Mouse (Mus musculus): ENCODE data around the gene Akr1c19. TPM values are rescaled to one million over a fixed set of nuclear protein-coding genes. Genes with fewer than 3 reads are reported as not detected.
A peak's percentile ranks its signal among the peaks of the same experiment; 100 is the strongest.
"Not testable (repeated sequence)": the region's sequence is repeated elsewhere in the genome, so short reads cannot be mapped to it uniquely, and the experiment has no call there.

Gene Akr1c19
- polyA plus RNA-seq (2012; rRNA removed): 2.6 TPM in 2 replicates

GRCm38 (mm10) chr13:4228441-4228840, at the start of gene Akr1c19:
TSS of gene Akr1c19 (plus strand) at chr13:4228700.
- DNase-seq (ENCODE audit: low read depth): no peak
- no peak for TF ChIP-seq CTCF (IDR thresholded peaks at IDR 0.05; ENCODE audit: borderline replicate concordance, extremely low read depth, insufficient read depth, insufficient read length)
- TF ChIP-seq POLR2A (IDR thresholded peaks at IDR 0.05; ENCODE audit: borderline replicate concordance, extremely low read depth, insufficient read depth, insufficient read length, poor library complexity, severe bottlenecking): no peak

GRCm38 (mm10) chr13:4181321-4181720, 47.2 kb upstream of the Akr1c19 start:
- DNase-seq (ENCODE audit: low read depth): not testable (repeated sequence)

DNA sequence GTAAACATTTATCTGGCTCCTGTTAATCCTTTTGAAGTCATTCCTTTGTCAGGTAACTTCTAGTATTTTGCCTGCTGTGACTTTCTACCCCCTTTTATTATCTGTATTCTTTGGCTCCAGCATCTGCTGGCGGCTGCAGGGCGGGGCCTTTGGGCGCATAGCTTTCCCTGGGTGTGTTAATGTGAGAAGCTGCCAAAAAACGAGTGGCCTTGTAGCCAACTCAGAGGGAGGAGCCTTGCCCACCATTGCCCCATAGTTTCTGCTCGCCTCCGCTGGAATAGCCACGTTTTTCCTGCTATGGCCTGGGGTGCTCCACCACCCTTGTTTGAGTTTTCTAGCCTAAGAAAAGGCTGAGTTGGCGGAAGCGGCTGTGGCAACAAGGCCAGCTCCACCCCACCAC, 45.4 kb upstream of the Akr1c19 start:
- no peak for DNase-seq (ENCODE audit: low read depth)
- TF ChIP-seq CTCF (IDR thresholded peaks at IDR 0.05; ENCODE audit: borderline replicate concordance, extremely low read depth, insufficient read depth, insufficient read length) (no peak), POLR2A (IDR thresholded peaks at IDR 0.05; ENCODE audit: borderline replicate concordance, extremely low read depth, insufficient read depth, insufficient read length, poor library complexity, severe bottlenecking) (no peak)

DNA sequence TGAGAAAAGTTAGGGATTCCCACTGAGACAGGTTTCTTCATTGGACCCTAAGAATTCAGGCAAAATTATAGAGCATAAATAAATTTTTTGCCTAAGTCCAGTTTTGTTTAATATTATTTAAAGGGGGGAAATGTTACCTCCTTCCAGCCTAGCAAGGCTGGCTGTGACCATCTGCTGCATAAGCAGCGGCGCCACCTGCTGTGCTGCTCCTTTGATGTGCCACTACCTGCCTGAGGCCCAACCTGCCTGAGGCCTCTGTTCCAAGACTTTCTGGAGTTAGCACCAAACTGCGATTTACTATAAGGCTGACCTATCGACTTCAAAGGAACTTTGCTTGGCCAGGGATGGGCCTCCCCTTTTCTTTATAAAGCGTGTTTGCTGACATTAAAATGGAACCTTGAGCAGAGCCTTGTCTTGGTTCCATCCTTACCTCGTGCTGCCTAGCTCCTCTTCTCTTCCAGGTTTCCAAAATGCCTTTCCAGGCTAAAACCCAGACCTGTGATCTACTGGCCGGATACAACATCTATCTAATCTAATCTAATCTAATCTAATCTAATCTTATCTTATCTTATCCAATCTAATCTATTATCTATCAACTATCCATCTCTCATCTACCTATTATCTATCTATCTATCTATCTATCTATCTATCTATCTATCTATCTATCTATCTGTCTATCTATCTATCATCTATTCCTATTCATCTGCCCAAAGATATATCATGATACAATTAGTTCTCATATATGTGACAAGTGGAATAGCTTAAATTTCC, 41.7 kb upstream of the Akr1c19 start:
- not testable (repeated sequence) for DNase-seq (ENCODE audit: low read depth)

GRCm38 (mm10) chr13:4188174-4188573, 40.3 kb upstream of the Akr1c19 start:
- peak; percentile 10; the same call in 1 of the 2 replicates for TF ChIP-seq CTCF (IDR thresholded peaks at IDR 0.05; ENCODE audit: borderline replicate concordance, extremely low read depth, insufficient read depth, insufficient read length)
- no peak for TF ChIP-seq POLR2A (IDR thresholded peaks at IDR 0.05; ENCODE audit: borderline replicate concordance, extremely low read depth, insufficient read depth, insufficient read length, poor library complexity, severe bottlenecking)
- peak; percentile 23 for DNase-seq (ENCODE audit: low read depth)

- no peak for TF ChIP-seq POLR2A (IDR thresholded peaks at IDR 0.05; ENCODE audit: borderline replicate concordance, extremely low read depth, insufficient read depth, insufficient read length, poor library complexity, severe bottlenecking)
- TF ChIP-seq CTCF (IDR thresholded peaks at IDR 0.05; ENCODE audit: borderline replicate concordance, extremely low read depth, insufficient read depth, insufficient read length): no peak
- DNase-seq (ENCODE audit: low read depth): peak; percentile 33
Measured at GRCm38 (mm10) chr13:4190904-4191303, 37.6 kb upstream of the Akr1c19 start, which contains the start of gene Akr1c13. TSS of gene Akr1c13 (plus strand) at chr13:4191150.

- TF ChIP-seq CTCF (IDR thresholded peaks at IDR 0.05; ENCODE audit: borderline replicate concordance, extremely low read depth, insufficient read depth, insufficient read length) (no peak), POLR2A (IDR thresholded peaks at IDR 0.05; ENCODE audit: borderline replicate concordance, extremely low read depth, insufficient read depth, insufficient read length, poor library complexity, severe bottlenecking) (no peak)
- no peak for DNase-seq (ENCODE audit: low read depth)
Measured at GRCm38 (mm10) chr13:4192511-4192910, 36.0 kb upstream of the Akr1c19 start.

DNA sequence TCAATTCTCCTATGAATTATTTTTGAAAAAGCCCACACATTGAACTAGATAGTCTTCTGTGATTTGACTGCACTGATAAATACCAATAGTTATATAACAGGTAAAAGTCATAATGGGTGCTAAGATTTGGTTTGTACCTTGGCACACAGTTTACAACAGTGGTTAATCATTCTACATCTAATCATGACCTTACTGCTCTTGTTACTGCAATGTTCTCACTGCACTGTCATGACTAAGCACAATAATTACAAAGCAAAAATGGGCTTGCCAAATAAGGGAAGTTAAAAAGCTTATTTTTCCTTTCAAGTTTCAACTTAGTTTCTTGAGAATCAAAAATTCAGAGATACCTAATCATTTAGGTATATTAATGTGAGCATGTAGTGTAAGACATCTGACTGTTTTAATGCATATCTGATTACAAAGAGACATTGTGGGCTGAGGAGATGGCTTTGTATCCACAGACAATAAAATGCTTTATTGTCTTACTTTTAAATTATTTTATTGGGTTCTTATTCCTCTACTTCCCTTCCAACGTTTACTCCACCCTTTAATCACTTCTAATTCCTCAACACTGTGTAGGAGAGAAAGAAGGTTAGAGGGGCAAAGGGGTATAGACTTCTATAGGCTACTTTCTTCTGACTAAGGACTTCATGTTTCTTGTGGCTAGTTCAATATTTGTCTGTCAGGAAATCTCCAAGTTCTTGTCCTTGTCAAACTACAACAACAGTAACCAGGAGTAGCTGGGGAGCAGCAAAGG, 22.2 kb upstream of the Akr1c19 start:
- TF ChIP-seq POLR2A (IDR thresholded peaks at IDR 0.05; ENCODE audit: borderline replicate concordance, extremely low read depth, insufficient read depth, insufficient read length, poor library complexity, severe bottlenecking): no peak
- no peak for TF ChIP-seq CTCF (IDR thresholded peaks at IDR 0.05; ENCODE audit: borderline replicate concordance, extremely low read depth, insufficient read depth, insufficient read length)
- no peak for DNase-seq (ENCODE audit: low read depth)

DNA sequence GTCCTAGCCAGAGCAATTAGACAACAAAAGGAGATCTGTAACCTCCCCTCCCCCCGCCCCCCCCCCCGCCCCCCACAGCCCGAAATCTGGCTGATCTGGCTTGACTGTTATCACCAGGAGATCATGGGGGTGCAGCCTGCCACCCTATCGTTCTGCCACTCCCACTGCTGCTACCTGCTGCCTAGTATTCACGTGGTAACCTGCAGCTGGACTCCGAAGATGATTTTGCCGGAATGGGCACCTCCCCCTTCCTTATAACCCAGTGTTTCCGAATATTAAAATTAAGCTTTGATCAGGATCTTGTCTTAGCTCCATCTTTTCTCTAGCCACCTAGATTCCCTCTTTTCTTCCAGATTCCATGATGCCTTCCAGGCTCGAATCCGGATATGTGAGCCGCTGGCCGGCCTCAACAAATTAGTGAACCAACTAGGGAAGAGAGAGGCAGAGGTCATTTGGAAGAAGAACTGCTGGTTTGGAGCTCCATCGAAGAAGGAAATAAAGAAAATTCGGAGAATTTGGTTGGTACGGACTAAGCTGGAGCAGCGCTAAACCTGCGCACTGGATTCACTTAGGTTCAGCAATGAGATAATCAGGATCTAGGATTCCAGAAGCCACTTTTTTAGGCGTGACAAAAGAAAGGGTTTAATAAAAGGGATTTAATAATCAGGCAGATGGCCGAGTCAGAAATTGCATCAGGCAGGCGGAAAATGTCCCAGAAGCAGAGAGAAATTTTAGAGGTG, 16.8 kb upstream of the Akr1c19 start:
- DNase-seq (ENCODE audit: low read depth): peak; percentile 8
- TF ChIP-seq POLR2A (IDR thresholded peaks at IDR 0.05; ENCODE audit: borderline replicate concordance, extremely low read depth, insufficient read depth, insufficient read length, poor library complexity, severe bottlenecking) (no peak), CTCF (IDR thresholded peaks at IDR 0.05; ENCODE audit: borderline replicate concordance, extremely low read depth, insufficient read depth, insufficient read length) (no peak)

GRCm38 (mm10) chr13:4212309-4212708, 16.2 kb upstream of the Akr1c19 start:
- DNase-seq (ENCODE audit: low read depth): peak; percentile 11
- TF ChIP-seq CTCF (IDR thresholded peaks at IDR 0.05; ENCODE audit: borderline replicate concordance, extremely low read depth, insufficient read depth, insufficient read length) (no peak), POLR2A (IDR thresholded peaks at IDR 0.05; ENCODE audit: borderline replicate concordance, extremely low read depth, insufficient read depth, insufficient read length, poor library complexity, severe bottlenecking) (no peak)

GRCm38 (mm10) chr13:4215496-4215895, 13.0 kb upstream of the Akr1c19 start:
- DNase-seq (ENCODE audit: low read depth): not testable (repeated sequence)
